Mouse (Mus musculus) C2C12 (cell line): ENCODE data around the gene Arl8b.

ENCODE experiments used
- CEBPB ChIP-seq: IDR thresholded peaks from one replicate; pipeline ENCODE4 v1.6.1; 2011; ENCODE audit warnings: low read depth, mild to moderate bottlenecking, control low read depth, moderate library complexity
- CTCF ChIP-seq: IDR thresholded peaks from one replicate; pipeline ENCODE4 v1.5.1; 2011; ENCODE audit not compliant: control insufficient read depth, insufficient read depth, insufficient read length
- MAX ChIP-seq: IDR thresholded peaks from one replicate; pipeline ENCODE4 v1.6.1; 2011; ENCODE audit warnings: mild to moderate bottlenecking, control low read depth
- MYOG ChIP-seq: IDR thresholded peaks from one replicate; pipeline ENCODE4 v1.6.1; 2011; ENCODE audit not compliant: control insufficient read depth, insufficient read length; ENCODE audit errors: extremely low read depth

GRCm38 (mm10) chr6:108743730-108744129 is 39.2 kb upstream of the Arl8b start:
- TF ChIP-seq MYOG (no peak), CEBPB (no peak), MAX (no peak), CTCF (no peak)
